Mouse (Mus musculus): ENCODE measurements around the gene Slc25a4.

GRCm38 (mm10) chr8:46252456-46252855 lies 41.4 kb upstream of the Slc25a4 start:
- TF ChIP-seq POLR2A (IDR thresholded peaks at IDR 0.05; ENCODE audit: borderline replicate concordance, extremely low read depth, insufficient read depth, insufficient read length, poor library complexity, severe bottlenecking) (no peak), CTCF (IDR thresholded peaks at IDR 0.05; ENCODE audit: borderline replicate concordance, extremely low read depth, insufficient read depth, insufficient read length) (no peak)
